In genomic region chr2:77388186-77388585, GRCm38 (mm10) we compare ENCODE assay signal across 26 mouse cellular contexts.
"Had no signal": no experiment of that assay in that cellular context is flagged by ENCODE, and none has a peak within 500 bp of the region (broad histone marks: within the 10 kb centered on the region; RNA-seq: fewer than 3 reads in every experiment).

No protein-coding gene starts in this region.

- H3K9me3 ChIP-seq: embryonic facial prominence, embryonic 10.5 days; embryonic facial prominence, embryonic 12.5 days; embryonic facial prominence, embryonic 13.5 days; embryonic facial prominence, embryonic 15.5 days; forebrain, embryonic 10.5 days; forebrain, embryonic 12.5 days; forebrain, embryonic 13.5 days; forebrain, embryonic 15.5 days had no signal

- H3K27ac ChIP-seq: embryonic facial prominence, embryonic 10.5 days; embryonic facial prominence, embryonic 12.5 days; embryonic facial prominence, embryonic 13.5 days; embryonic facial prominence, embryonic 15.5 days; forebrain, embryonic 10.5 days; forebrain, embryonic 12.5 days; forebrain, embryonic 13.5 days; forebrain, embryonic 15.5 days; gastrocnemius, adult 2 months; heart, adult 2 months had no signal

- H3K4me3 ChIP-seq: embryonic facial prominence, embryonic 10.5 days; embryonic facial prominence, embryonic 12.5 days; embryonic facial prominence, embryonic 13.5 days; embryonic facial prominence, embryonic 15.5 days; erythroblast, embryonic 14.5 days; forebrain, embryonic 10.5 days; forebrain, embryonic 12.5 days; forebrain, embryonic 13.5 days; forebrain, embryonic 15.5 days; gastrocnemius, adult 2 months; heart, adult 2 months had no signal

- DNase-seq: cerebellum, adult 2 months; cerebellum, adult 8-10 months; cerebellum, adult 9-10 months; cerebellum, adult 9-11 months; cerebellum, postnatal 10 days; cerebellum, postnatal 14 days; cerebellum, postnatal 25 days; cerebellum, postnatal 36 days; embryo, embryonic 11 days; forebrain, postnatal 0 days; gastrocnemius, adult 2 months; gastrocnemius, postnatal 10 days; gastrocnemius, postnatal 14 days; gastrocnemius, postnatal 25 days; gastrocnemius, postnatal 36 days; heart, adult 18-20 months; heart, adult 2 months had no signal

- H3K4me1 ChIP-seq: embryonic facial prominence, embryonic 10.5 days; embryonic facial prominence, embryonic 12.5 days; embryonic facial prominence, embryonic 15.5 days; forebrain, embryonic 10.5 days; forebrain, embryonic 12.5 days; forebrain, embryonic 13.5 days; forebrain, embryonic 15.5 days had no signal

- H3K36me3 ChIP-seq: embryonic facial prominence, embryonic 10.5 days; embryonic facial prominence, embryonic 12.5 days; embryonic facial prominence, embryonic 13.5 days; embryonic facial prominence, embryonic 15.5 days; forebrain, embryonic 10.5 days; forebrain, embryonic 12.5 days; forebrain, embryonic 15.5 days had no signal

- H3K27me3 ChIP-seq: embryonic facial prominence, embryonic 12.5 days; embryonic facial prominence, embryonic 13.5 days; embryonic facial prominence, embryonic 15.5 days; forebrain, embryonic 12.5 days; forebrain, embryonic 13.5 days; forebrain, embryonic 15.5 days had no signal
